Mouse (Mus musculus): ENCODE data around the gene Dzip3.

Gene Dzip3

GRCm38 (mm10) chr16:48993559-48994342, at the start of gene Dzip3, which contains the start of gene Cip2a:
Gene Dzip3 (minus strand): TSS chr16:48994165.
Gene Cip2a (plus strand): TSS chr16:48994185.
- DNase-seq (ENCODE audit: low spot score): peak; percentile 89

- DNase-seq (ENCODE audit: low spot score): no peak
Observed at GRCm38 (mm10) chr16:49040554-49041221, 46.7 kb upstream of the Dzip3 start.

GRCm38 (mm10) chr16:49037771-49038170, 43.8 kb upstream of the Dzip3 start:
- no peak for DNase-seq (ENCODE audit: low spot score)

DNA sequence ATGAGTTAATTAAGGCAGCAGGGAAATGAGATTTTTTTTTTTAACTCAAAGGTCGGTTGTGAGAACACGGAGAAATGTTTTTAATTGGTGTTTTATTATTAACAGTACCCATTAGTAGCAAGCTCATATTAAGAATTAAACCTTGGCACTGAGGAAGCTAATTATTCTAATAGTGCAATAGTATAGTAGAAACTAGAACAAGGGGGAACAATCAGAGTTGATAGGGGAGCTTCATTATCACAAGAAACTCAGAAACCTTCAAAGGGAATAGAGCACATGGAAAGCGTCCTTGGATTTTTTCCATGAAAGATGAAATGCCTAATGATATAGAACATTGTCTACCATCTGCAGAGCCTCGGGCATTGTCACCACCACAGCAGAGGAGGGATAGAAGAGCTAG, 41.9 kb upstream of the Dzip3 start:
- no peak for DNase-seq (ENCODE audit: low spot score)

DNA sequence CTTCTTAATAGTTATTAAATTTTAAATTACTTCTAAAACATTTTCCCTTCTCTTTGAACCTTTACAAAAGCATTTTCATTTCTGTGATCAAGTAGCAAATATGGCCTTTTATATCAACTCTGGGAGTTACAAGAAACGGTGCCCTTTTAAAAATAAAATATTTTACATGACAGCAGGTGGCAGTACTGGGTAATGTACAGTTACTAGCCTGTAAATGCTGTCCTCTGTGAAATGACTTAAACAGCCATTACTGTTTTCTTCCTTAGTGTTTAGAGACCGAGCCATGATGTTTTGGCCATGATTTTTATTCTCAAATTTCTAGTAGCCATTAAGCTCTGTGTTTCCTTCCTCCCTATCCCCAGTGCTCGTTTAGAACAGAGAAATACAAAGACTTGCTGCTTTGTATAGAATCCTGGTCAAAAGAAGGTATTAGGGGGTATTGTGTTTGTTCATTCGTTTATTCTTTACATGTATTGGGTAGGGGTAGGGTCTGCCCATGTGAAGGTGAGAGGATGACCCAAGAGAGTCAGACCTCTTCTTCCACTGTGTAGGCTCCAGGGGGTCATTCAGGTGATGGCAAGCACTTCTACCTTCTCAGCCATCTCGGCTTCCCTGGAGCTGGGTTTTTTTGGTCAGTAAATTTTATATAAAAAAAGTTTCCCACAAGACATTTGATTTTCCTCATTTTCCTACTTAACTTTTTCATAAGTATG, 22.8 kb upstream of the Dzip3 start:
- DNase-seq (ENCODE audit: low spot score): no peak

DNA sequence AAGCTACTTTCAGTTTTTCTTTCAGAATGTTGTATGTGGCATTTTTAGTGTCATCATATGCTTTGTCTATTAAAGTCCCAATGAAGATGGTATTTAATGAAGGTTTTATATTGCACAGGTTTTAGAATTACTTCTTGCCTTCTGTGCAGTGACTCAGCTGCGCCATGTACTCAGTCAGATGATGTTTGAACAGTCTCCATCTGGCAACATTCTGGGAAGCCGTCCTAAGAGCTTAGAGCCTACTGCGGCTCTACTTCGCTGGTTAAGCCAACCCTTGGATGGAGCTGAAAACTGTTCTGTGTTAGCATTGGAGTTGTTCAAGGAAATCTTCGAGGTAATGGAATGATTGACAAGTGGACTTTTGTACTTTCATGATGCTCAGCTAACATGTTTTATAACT, 10.2 kb upstream of the Dzip3 start:
- DNase-seq (ENCODE audit: low spot score): no peak

DNA sequence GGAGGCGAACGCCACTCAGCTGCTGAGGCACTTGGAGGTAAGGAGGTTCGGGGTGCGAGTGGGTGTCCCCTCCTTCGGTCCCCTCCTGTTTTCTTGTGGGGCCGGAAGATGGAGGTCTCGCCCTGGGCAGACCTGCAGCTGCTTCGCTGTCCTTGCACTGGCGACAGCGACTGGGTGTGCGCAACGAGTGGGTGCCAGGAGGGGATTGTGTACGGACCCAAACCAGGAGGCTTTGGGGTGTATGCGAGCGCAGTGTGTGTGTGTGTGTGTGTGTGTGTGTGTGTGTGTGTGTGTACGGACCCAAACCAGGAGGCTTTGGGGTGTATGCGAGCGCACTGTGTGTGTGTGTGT, 353 bp upstream of the Dzip3 start:
- no peak for DNase-seq (ENCODE audit: low spot score)

GRCm38 (mm10) chr16:48993231-48993558, 770 bp downstream of the Dzip3 start:
- DNase-seq (ENCODE audit: low spot score): no peak

GRCm38 (mm10) chr16:48992437-48993230, 1.3 kb downstream of the Dzip3 start:
- DNase-seq (ENCODE audit: low spot score): no peak

DNA sequence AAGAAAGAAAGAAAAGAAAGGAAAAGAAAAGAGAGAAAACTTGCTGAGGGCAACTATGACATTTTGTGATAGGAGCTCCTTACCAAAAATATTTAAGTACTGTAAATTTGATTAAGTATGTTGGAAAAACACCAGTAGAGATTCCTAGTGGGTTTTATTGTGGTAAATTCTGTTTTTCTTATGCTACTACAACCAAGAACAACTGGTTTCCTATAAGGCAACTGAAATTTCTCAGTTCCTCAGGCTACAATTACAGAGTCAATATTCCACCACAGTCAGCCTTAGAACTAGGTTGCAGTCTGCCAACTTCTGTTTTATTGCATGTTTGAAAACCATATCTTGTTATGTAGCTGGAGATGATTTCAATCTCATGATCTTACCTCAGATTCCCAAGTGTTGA, 4.3 kb downstream of the Dzip3 start:
- no peak for DNase-seq (ENCODE audit: low spot score)

GRCm38 (mm10) chr16:48985034-48985627, 8.8 kb downstream of the Dzip3 start:
- DNase-seq (ENCODE audit: low spot score): no peak

DNA sequence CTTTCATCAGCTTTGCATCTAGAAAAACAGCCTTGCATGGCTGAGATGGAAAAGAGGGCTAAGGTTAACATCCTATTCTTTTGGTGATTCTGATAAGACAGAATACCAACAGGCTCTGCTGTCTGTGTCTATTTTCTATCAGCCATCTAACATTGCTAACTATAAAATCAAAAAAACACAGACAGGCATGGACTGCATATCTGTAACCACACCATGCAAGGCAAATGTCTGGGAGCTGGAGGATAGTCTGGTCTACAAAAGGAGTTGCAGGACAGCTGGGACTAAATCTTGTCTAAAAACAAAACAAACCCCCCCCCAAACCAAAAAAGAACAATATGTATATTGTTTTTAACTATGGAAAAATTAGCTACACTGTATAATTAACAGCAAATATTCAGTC, 14.0 kb downstream of the Dzip3 start:
- DNase-seq (ENCODE audit: low spot score): no peak

DNA sequence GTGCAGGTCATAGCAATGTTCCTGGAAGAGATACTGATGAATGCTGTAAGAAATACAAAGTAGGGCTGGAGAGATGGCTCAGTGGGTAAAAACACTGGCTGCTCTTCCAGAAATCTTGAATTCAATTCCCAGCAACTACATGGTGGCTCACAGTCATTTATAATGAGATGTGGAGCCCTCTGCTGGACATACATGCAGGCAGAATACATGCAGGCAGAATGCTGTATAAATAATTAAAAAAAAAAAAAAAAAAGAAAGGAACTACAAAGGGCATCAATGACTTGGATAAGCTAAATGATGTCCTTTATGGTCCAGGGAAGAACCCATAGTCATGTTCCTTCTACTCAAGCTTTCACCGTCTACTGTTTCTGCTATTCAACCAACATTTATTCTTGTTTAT, 20.4 kb downstream of the Dzip3 start:
- DNase-seq (ENCODE audit: low spot score): no peak

DNA sequence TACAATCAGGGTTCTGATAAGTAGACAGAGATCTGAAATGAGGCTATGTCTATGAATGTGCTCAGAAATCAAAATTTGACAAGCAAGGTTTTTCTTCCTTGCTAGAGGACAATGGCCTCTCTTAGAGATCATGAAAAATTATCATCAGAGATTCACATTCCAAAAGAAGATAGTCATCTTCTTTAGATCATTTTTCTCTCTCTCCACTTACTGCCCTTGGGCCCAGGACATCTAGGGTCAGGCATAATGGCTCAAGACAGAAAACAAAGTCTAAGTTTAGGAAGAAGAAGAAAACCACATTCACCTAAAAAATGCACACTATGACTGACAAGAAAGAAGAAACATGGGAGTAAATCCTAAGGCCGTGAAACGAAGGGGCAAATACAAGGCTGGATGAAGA, 21.0 kb downstream of the Dzip3 start:
- no peak for DNase-seq (ENCODE audit: low spot score)

DNA sequence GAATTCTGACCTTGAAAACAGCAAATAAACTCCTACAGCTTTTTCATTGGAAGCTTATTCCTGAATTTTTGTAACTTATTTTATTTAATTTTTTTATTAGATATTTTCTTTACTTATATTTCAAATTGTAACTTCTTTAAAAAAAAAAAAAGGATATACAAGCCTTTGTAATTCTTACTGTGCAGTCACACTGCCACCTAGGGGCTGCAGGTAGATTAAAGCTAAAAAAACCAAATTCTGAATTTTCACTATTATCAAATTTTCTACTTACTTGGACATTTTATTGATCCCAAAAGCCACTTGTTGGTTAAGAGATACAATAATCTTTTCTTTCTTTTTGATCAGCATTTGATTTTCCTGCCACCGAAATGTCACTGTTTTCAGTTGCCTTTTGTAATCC, 52.2 kb downstream of the Dzip3 start:
- no peak for DNase-seq (ENCODE audit: low spot score)

DNA sequence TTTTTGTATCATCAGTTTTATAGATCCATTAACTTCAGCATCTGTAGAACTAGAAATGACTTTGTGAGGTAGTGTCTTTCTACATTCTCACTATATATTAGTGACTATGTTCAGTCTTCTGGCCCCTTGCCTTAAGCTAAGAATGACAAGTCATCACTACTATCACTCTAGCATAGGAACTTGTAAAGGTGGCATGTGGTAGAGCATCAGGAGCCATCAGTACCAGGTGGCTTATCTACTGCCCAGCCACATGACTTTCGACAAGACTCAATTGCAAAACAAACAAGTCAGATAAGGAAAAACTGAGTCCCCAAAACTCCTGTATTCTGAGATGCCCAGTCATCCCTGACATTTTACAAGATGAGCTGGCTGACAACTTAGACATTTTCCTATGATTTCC, 70.2 kb downstream of the Dzip3 start:
- DNase-seq (ENCODE audit: low spot score): no peak

GRCm38 (mm10) chr16:48913206-48913605, 80.8 kb downstream of the Dzip3 start:
- no peak for DNase-seq (ENCODE audit: low spot score)

- no peak for DNase-seq (ENCODE audit: low spot score)
Observed at GRCm38 (mm10) chr16:48911184-48911583, 82.8 kb downstream of the Dzip3 start.

DNA sequence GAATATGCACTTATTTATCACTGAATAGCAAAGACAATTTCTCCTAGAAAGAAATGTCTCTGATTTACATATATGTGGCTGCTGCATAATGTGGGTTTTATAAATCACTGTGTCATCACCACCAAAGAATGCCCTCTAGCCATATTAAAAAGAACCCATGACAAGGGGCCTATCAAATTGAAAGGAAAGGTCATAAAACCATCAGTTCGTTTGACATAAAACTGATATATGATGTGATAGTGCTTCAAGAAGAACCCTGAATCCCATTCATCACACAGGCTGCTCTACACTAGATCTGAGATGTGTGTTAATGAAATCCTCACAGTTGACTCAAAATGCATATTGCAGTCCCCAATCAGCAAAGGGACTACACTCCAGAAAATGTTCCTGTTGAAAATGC, 94.1 kb downstream of the Dzip3 start:
- DNase-seq (ENCODE audit: low spot score): no peak

DNA sequence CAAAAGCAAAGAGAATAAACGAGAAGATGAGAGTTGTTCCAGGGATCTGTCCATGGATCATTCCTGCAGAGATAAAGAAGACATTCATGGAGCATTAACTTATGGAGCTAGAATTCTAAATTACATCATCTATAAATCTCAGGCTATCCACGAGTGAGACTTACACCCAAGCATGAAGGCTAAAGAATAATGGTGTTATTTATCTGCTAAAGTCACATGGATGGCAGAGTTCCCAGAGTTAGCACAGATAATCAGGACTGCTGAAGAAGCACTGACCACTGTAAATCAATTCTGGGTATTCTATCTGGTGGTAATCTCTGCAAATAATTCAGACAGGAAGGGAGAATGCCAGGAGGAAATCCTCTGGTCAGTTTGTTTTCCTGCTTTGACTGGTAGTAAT, 103.2 kb downstream of the Dzip3 start:
- DNase-seq (ENCODE audit: low spot score): no peak
